Mouse (Mus musculus) MN1 (cell line): Measurements from ENCODE around the gene Sbno1.
"Not testable (repeated sequence)": the region's sequence is repeated elsewhere in the genome, so short reads cannot be mapped to it uniquely, and the experiment has no call there.

Source experiments
- DNase-seq: peaks from one replicate; pipeline ENCODE4 v3.0.0-alpha.2; 2016; ENCODE audit warnings: low spot score

Sbno1 gene

DNA sequence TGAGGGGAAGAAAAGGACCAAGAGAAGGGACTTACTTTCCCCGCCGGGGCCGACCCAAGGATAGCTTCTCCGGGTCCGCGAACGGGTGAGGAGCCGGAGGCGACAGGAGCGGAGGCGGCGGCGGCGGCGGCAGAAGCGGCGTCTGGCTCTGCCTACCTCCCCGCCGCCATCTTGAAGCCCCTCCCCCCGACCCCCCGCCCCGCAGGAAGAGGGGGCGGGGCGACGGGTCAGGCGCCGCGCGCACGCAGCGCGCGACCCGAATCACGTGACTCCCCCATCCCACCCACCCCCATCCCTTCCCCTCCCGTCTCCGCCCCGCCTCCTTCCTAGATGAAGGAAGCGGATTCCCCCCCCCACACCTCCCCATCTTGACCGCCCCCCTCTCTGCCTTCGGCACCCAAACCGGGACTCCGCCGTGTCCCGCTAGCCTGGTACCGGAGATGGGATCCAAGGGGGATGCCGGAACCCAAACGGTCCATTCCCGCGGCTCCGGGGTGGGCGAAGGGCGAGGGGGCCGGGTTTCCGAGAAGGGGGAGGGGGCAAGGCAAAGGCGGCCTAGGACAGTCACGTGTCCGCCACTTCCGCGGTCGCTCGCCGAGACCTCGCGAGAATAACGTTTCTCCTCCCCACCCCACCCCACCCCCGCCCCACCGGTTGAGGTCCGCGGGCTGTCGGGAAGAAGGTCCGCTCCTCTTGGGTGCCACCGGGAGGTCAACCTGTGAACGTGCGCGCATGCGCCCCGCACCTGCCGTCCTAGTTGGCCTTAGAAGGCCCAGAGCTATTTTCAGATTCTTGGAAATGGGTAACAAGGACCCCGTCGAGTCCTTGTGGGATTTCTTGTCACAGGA, at the start of gene Sbno1:
Gene Sbno1, minus strand, starts transcription at position 590 of the 848 bp plus-strand sequence.
- peak; percentile 94 for DNase-seq

DNA sequence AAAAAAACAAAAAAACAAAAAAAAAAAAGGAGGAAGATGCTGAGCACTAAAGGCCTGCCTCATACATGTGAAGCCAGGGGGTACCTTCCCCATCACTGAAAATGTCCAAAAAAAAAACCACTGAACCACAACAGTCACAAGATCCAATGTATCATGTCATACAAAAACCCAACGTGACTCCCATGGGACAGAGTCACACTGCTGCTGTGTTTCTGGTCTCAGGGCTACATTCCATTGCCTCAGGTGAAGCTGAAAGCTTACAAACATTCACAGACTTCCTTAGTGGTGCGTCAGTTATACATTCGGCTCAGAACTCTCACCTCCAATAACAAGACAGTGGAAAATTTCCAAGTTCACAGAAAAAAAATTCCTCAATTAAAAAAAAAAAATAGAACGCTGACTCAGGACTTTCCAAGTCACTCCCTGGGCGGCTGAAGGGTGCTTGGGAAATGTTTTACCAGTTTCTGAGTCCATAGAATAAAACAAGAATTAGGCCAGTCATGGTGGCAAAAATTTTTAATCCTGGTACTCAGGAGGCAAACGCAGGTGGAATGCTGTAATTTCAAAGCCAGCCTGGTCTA, 44.9 kb upstream of the Sbno1 start:
- DNase-seq = no peak

DNA sequence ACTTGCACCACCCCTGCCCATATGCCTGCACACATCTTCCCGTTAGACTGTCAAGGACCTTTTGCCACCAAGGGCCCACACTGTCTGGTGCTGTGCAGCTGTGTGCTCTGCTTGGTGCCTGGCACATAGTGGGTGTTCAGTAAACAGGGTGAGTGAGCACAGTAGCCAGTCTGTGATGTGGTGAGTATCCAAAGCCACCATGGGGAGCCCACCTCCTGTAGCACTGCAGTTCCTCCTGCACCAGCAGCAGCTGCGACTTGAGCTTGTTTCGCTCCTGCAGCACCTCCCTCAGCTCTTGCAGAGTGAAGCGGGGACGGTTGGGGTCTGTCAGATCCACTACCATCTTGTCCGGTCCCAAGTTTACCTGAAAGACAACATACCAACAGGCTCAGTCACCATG, 43.7 kb upstream of the Sbno1 start:
- no peak for DNase-seq

DNA sequence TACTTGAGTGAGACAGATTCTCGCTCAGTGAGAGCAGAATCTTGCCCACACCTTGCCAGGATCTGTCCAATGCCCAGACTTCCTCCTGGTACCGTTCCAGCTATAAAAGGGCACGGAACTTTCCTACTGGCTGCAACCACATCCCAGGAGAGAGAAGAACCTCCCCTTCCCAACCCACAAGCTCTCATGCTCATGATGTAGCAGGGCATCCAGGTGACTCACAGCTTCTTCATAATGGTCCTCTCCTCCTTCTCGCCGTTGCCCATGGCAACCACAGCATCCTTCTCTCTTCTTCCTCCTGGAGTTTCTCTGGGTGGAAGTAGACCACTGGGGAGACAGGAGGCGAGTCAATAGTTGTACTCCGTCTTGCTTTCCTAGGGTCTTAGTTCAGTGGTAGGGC, 42.6 kb upstream of the Sbno1 start:
- DNase-seq = no peak

DNA sequence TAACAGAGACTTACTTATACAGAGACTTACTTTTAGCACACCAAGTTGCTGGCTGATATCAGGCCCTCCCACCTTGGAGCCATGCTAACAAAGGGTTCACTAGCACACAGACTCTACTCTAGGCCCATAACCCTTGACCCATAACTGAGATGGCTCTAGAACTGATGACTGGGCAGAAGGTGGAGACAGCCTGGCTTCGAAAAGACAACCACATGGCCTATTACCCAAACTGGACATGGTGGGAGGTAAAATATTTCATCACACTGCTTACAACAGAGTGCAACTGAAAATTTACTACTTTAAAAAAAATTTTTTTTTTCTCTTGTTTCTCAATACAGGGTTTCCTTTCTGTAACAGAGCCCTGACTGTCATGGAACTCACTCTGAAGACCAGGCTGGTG, 42.0 kb upstream of the Sbno1 start:
- DNase-seq = no peak

DNA sequence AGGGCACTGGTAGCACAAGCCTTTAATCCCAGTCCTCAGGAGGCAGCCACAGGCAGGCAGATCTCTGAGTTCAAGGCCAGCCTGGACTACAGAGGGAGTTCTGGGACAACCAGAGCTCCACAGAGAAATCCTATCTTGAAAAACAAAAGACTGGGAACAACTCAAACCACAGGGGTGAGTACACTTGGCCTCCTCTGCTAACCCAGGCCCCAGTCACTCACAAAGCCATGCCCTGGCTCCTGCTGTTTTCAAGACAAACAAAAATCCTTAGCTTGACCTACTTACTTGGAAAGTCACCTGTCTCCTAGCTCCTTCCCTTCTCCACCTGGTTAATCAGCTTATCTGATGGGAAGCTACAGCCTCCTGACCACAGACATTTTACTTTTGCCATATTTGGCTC, 39.1 kb upstream of the Sbno1 start:
- no peak for DNase-seq

DNA sequence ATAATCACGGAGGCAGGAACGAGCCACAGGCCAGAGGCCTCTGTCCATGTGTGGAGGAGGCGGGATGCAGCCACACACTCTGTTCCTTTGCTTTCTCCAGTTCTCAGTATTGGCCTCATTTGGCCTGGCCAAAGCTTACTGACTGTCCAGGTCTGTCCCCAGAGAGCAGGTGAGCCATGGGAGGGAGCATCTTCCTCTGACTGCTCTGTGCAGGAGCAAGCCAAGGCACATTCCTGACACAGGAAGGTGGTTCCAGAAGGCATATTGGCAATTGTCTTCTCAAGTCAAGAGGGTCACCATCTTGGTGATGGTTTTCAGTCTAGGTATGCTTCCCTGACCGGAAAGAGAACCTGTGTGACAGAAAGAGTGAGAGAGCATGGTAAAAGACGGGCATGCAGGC, 37.7 kb upstream of the Sbno1 start:
- DNase-seq = no peak

DNA sequence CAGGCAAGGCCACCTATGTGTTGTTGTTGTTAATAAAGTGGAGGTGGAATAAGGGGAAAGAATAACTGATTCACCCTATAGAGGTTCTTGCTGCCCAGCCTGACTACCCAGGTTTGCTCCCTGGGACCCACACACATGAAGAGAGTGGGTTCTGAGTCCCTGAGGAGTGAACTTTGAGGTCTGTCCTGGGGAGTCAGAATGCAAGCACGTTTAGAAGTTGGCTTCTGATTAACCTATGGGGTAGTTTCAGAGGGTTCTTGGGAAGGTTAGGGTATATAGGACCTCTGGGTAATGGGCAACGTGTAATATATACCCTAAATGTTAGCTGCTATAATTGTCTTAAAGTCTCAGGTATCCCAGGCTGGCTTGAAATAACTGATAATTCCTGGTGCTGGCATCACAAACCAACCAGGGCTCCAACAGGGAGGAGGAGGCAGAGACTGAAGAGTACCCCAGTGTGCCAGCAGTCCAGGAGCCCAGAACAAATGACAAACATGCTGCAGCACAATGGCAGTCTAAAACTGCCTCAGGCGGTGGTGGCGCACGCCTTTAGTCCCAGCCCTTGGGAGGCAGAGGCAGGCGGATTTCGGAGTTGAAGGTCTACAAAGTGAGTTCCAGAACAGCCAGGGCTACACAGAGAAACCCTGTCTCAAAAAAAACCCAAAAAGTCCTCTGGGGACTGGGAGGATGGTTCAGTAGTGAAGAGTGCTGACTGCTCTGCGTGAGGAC, 36.7 kb upstream of the Sbno1 start:
- DNase-seq = no peak

DNA sequence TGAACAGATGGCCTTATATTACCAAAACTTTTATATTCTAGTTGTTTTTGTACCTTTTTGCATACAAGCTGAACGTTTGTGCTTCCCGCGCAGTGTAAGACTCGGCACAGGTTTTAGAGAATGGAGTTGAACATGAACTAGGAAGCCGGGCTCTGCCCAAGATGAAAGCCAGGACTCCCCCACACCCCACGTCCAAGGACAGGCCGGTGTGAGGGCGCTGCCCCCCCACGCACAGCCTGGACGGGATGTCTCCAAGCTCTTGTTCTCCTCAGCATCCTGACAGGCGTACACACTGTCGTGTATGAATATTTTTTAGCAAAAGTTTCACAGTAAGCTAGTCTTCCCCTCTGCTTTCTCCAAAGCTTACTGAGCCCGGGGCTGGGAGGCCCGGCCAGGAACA, 35.1 kb upstream of the Sbno1 start:
- not testable (repeated sequence) for DNase-seq

DNA sequence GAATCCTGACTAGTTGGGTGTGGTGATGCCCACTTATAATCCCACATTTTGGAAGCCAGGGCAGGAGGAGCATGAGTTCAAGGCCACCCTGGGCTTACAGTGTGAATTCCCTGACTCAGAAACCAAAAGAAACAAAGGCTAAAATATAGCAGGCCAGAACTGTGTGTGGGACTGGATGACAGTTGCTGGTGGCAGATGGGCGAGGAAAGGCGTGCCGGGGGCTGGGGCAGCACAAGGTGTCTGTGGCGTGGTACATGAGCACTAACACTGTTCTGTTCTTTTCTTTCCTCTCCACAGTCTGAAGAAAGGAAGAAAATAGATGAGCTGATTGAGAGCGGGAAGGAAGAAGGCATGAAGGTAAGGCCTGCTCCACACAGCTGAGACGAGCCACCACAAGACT, 31.0 kb upstream of the Sbno1 start:
- no peak for DNase-seq

DNA sequence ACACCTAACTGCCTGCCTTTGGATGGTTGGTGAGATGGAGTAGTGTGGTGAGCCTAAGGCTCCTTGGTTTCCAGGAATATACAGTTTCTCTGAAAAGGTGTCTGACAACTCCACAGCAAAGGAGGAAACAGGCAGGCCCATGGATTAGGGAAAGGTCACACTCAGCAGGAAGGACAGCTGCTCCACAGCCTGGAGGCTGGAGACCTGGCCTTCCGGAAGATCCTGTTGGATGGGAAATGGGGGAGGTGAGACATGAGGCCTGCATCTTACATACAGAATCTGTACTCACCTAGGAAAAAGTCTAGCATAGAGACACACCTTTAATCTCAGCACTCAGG, 28.2 kb upstream of the Sbno1 start:
- DNase-seq = no peak

DNA sequence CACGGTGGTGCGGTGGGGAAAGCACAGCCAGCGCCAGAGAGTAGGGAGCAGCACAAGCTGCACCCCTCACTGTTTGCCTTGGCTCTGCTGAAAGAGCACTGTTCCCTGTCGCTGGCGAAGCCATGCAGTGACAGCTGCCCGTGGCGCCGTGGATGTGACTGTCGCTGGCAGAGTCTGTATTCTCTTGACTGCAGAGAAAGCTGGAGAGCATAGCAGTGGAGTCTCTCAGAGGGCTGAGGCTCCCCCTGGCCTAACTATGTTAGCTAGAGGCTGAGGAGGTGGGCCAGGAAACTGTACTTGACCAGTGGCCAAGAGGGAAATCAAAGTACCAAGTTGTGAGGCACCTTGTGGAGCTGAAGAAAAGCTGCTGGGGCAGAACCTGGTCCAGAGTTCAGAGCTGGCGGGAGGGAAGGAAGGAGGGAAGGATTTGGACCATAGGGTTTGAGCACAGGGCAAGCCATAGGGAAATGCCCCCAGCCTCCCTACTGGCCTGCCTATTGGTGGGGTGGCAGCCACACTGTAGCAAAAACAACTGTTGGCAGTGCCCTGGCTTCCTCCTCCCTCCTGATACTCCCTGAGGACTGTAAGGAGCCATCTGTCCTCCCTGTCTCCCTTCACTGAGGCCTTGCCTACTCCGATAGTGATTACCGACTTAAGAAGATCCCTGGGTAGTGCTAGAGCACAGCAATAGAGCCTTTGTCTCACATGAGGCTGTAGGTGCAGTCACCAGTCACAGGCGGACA, 27.7 kb upstream of the Sbno1 start:
- DNase-seq = peak; percentile 60

DNA sequence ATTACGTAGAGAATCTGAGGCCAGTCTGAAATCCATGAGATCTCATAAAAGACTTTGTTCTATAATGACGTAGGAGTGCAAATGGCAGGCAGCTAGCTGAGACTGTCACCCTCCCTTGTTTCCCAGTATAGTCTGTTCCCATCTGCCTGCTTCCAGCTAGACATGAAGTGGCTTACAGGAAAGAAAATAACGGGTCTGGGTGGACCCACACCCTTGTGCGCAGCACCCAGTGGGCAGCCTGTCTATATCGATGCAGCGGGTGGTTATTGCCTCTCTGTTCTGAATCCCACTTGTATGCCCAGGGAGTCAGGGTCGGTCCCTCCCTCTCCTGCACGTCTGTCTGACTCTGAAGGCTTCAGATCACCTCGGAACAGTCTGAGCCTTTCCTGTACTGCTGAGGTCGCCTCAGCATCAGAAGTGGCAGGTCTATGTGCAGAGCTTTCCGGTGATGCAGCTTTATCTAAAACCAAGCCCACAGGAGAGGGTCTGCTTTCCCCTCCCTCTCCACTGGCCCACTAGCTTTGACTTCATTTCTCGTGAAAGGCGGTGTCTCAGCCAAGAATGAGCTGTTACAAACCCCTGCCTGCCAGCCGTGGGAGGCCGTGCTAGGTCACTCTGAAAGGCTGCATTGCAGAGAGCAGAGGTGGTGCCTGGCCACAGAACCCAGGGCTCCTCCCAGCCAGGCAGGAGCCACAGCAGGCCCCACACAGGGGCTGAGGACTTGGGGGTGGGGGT, 26.9 kb upstream of the Sbno1 start:
- peak; percentile 56 for DNase-seq

DNA sequence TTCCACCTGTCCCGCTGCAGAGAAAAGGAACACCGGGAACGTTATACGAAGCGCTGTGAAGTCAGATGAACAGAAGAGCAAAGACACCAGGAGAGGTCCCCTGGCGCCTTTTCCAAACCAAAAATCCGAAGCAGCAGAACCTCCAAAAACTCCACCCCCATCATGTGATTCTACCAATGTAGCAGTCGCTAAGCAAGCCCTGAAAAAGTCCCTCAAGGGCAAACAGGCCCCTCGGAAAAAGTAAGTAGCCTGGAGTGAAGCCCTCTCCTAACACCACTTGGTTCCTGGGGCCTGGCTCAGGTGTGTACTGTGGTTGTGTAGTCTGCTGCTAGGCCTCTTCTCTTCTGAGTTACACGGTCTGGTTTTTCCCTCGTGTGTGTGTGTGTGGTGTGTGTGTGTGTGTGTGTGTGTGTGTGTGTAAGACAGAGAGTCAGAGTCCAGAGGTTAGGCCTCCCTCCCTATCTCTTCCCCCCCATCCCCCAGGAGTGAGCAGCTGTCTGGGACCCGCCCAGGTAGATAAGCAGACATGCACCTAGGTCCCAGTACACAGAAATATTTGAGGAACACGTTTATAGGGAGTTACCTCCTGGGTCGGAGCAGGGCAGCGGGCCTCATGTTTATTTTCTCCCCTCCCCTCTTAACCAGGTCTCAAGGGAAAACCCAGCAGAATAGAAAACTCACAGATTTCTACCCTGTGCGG, 25.0 kb upstream of the Sbno1 start:
- DNase-seq = no peak

DNA sequence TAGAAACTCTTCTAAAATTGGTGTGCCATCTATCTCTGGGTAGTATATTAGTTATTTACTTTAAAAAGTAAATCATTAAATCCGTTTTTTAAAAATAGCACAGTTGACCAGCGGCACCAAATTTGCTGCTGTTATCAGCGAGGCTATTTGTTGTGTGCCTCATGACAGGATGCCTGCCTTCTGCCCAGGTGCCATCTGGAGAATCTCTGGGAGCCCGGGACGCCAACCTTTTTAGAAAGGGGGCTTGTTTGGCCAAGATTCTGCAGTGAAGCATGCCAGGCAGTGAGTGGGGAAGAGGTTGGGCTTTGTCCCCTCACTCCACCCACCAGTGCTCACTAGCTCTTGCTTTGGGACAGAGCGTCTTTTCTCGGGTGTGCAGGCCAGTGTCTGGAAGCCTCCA, 24.2 kb upstream of the Sbno1 start:
- peak; percentile 57 for DNase-seq

DNA sequence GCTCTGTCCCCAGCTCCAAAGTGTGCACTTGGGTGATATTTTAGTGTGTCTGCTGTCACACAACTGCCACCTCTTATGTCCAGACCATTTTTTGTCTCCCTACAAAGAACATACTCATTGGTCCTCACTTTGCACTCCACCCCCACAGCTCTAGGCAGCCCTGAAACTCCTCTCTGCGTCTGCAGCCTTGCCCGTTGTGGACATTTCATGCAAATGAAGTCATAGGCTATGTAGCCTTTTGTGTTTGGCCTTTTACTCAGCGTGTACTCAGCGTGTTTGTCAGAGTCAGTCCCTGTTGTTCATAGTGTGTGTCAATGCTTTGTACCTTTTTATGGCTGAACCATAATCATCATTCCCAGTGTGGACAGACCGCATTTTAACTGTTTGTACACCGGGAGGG, 23.7 kb upstream of the Sbno1 start:
- no peak for DNase-seq

DNA sequence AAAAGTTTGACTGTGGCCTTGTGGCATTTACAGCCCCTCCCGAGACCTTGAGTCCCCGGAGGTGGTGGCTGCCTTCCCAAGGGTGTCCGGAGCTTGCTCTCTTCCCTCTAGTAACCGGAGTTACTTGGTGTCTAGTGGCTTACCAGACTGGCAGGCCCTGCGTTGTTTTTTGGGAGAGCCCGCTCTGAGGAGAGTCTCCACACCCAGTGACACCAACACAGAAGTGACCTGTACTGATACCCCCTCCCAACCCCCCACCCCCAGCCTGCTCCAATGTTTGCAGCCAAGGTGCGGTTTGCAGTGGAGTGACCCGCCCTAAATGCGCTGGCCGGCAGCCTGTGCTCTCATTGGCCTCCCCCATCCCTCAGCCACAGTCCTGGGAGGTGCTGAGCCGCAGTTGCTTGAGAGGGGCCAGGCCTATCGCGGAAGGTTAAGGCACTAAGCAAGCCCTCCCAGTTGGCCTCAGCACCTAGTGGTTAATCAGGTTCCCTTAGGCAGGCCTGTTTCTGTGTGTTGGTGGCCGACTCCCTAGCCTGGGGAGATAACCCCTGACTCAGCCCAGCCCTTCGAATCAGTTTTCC, 20.6 kb upstream of the Sbno1 start:
- peak; percentile 87 for DNase-seq

DNA sequence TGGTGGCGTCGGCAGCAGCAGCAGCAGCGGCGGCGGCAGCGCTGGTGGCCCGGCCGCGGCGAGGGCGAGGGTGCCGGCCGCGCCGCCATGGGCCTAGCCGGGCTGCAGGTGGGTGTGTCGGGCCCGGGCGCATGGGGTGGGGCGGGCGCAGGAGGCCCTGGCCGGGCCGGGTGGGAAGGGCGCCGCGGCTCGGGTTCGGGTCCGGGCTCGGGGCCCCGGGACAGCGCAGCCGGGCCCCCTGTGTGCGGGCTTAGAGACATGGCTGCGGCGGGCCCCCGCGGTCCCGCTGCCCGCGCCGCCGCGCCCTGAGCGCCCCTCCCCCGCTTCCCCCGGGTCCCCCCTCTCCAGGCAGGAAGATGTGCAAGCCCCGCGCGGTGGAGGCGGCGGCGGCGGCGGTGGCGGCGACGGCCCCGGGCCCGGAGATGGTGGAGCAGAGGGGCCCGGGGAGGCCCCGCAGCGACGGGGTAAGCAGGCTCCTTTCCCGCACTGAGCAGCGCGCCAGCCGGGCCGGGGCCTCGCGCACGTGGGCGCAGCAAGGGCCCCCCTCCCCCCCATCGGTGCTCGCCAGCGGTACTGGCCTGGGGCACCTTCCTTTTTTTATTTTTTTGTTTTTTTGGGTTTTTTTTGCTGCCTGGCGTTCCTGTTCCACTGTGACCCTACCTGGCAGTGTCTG, 20.0 kb upstream of the Sbno1 start:
- DNase-seq = peak; percentile 38

DNA sequence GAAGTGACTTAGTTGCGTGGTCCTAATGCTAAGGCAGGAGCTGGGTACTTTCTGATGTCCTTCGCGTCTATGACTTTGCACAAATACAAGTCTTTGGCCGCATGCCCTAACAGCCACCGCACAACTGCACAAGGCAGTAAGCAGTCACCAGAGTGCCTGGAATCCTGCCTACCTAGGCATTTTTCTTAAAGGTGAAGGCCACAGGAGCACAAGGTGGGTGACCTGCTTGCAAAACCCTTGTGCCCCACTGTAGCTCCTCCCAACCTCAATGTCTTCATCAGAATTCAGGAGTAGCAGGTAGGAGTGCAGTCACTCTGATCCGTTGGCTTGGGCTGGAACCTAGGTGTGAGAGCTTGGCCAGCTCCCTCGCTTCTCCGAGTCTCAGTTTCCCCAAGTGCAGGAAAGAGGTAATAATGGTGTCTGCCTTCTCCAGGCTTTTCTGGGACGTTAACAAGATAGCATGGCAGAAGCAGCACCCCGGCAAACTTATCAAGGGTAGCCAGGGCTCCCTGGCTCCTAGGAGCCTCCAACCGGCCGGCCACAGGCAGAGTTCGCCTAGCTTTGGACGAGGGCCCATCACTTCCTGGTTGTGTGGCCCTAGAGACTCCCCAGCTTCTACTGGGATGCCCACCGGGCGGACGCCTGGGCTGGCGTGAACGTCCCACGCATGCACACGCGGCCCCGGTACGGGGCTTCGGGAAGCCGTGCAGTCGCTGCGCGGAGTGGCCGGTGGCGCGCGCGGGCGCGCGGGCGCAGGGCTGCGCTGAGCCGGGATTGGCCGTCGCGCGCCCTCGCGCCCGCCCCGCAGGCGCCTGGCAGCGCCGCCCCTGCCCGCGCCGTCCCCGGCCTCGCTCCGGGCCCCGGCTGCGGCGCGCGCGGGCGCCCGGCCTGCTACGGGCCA, 19.1 kb upstream of the Sbno1 start:
- peak; percentile 77 for DNase-seq
